Mouse (Mus musculus) liver, embryonic 14.5 days (tissue): ENCODE measurements around the gene Gm21964.

Experiments used
- CTCF ChIP-seq: IDR thresholded peaks from 2 replicates; pipeline ENCODE4 v1.5.1; 2016; ENCODE audit warnings: antibody characterized with exemption, low read depth, control low read depth
- EP300 ChIP-seq: IDR thresholded peaks from 2 replicates; pipeline ENCODE4 v1.6.1; 2016; ENCODE audit warnings: antibody characterized with exemption, low read depth

GRCm38 (mm10) chr8:110064606-110065365, 36.2 kb upstream of the Gm21964 start:
- TF ChIP-seq CTCF, result no peak
- TF ChIP-seq EP300, result no peak
